Comparison of ENCODE assay signal across 18 mouse cellular contexts in genomic region chr4:107837910-107838309, GRCm38 (mm10). TPM values are rescaled to one million over a fixed set of nuclear protein-coding genes. Genes with fewer than 3 reads are reported as not detected.
A peak's percentile ranks its signal among the peaks of the same experiment; 100 is the strongest.
DNase-seq lines count a peak whose midpoint lies in the region; ATAC-seq lines count a peak whose summit lies in the region.
"Had no signal": no experiment of that assay in that cellular context is flagged by ENCODE, and none has a peak within 500 bp of the region (broad histone marks: within the 10 kb centered on the region; RNA-seq: fewer than 3 reads in every experiment).

No protein-coding gene starts in this region.

- H3K27ac ChIP-seq in hindbrain, embryonic 10.5 days, result 0 out of 2 replicates have a peak overlapping the region, but pooled peaks have one; percentile 19
- no peak overlapping the region for H3K27ac ChIP-seq in hindbrain, embryonic 11.5 days (ENCODE audit: low read depth, low read length)
- H3K27ac ChIP-seq in forebrain, embryonic 15.5 days (replicated peaks), result peak overlapping the region; percentile 94
- H3K27ac ChIP-seq in midbrain, embryonic 16.5 days (ENCODE audit: low read length), result no peak overlapping the region
- H3K27ac ChIP-seq: limb, embryonic 15.5 days had no signal

- H3K9ac ChIP-seq in hindbrain, embryonic 11.5 days (ENCODE audit: low read depth, low read length), result no peak overlapping the region
- no peak overlapping the region for H3K9ac ChIP-seq in forebrain, embryonic 15.5 days (replicated peaks)
- H3K9ac ChIP-seq in midbrain, embryonic 16.5 days (ENCODE audit: low read depth, low read length), result 0 out of 2 replicates have a peak overlapping the region, but pooled peaks have one; percentile 48
- H3K9ac ChIP-seq: limb, embryonic 15.5 days had no signal

- H3K9me3 ChIP-seq in hindbrain, embryonic 10.5 days, result no peaks in the 10 kb centered on the region
- no peaks in the 10 kb centered on the region for H3K9me3 ChIP-seq in hindbrain, embryonic 11.5 days (ENCODE audit: control insufficient read depth, low read length)
- H3K9me3 ChIP-seq in forebrain, embryonic 15.5 days, result no peaks in the 10 kb centered on the region
- H3K9me3 ChIP-seq in midbrain, embryonic 16.5 days (replicated peaks; ENCODE audit: control insufficient read depth, low read length, poor library complexity, severe bottlenecking), result no peaks in the 10 kb centered on the region
- H3K9me3 ChIP-seq: G1E; limb, embryonic 15.5 days had no signal

- peaks cover 71% of the 10 kb centered on the region for H3K4me1 ChIP-seq in hindbrain, embryonic 10.5 days (replicated peaks)
- H3K4me1 ChIP-seq in hindbrain, embryonic 11.5 days (replicated peaks; ENCODE audit: control insufficient read depth, insufficient read depth, low read length), result peaks cover 32% of the 10 kb centered on the region
- peaks cover 82% of the 10 kb centered on the region for H3K4me1 ChIP-seq in forebrain, embryonic 15.5 days
- peaks cover 71% of the 10 kb centered on the region for H3K4me1 ChIP-seq in midbrain, embryonic 16.5 days (ENCODE audit: control insufficient read depth, insufficient read depth, low read length)

- no peak overlapping the region for H3K4me3 ChIP-seq in hindbrain, embryonic 10.5 days
- no peak overlapping the region for H3K4me3 ChIP-seq in hindbrain, embryonic 11.5 days (ENCODE audit: low read depth, low read length)
- H3K4me3 ChIP-seq in forebrain, embryonic 15.5 days, result no peak overlapping the region
- H3K4me3 ChIP-seq in midbrain, embryonic 16.5 days (ENCODE audit: low read depth, low read length), result no peak overlapping the region
- H3K4me3 ChIP-seq: limb, embryonic 15.5 days; myocyte had no signal

- peaks cover 14% of the 10 kb centered on the region; the same call in 1 of the 2 replicates for H3K36me3 ChIP-seq in hindbrain, embryonic 10.5 days
- H3K36me3 ChIP-seq in hindbrain, embryonic 11.5 days (ENCODE audit: control insufficient read depth, insufficient read depth, low read length), result no peaks in the 10 kb centered on the region
- peaks cover 8% of the 10 kb centered on the region for H3K36me3 ChIP-seq in forebrain, embryonic 15.5 days
- H3K36me3 ChIP-seq in midbrain, embryonic 16.5 days (ENCODE audit: control insufficient read depth, insufficient read depth, low read length), result no peaks in the 10 kb centered on the region; the same call in 1 of the 2 replicates

- no peak for ATAC-seq in hindbrain, embryonic 11.5 days (ENCODE audit: low FRiP score)
- no peak for ATAC-seq in forebrain, embryonic 15.5 days (replicated peaks)
- ATAC-seq in midbrain, embryonic 16.5 days, result no peak
- ATAC-seq: CD4-positive, CD25-positive, alpha-beta regulatory T cell, adult 4 months had no signal

- peak; percentile 49 for DNase-seq in adrenal gland, postnatal 10 days
- no peak for DNase-seq in adrenal gland, adult (ENCODE audit: inconsistent age in 2 of 2, low spot score in 1 of 2)
- no peak for DNase-seq in hindbrain, embryonic 10.5 days (ENCODE audit: low spot score)
- DNase-seq in hindbrain, embryonic 11.5 days (ENCODE audit: low spot score), result no peak
- no peak for DNase-seq in right cerebral cortex, postnatal 25 days
- DNase-seq in left cerebral cortex, adult 9 months (ENCODE audit: low spot score in 2 of 2), result no peak
- DNase-seq: cerebellum, adult 11-12 months; heart, adult 11 months; kidney, adult 11 months; kidney, postnatal 14 days; lung, postnatal 10 days had no signal

- H3K4me2 ChIP-seq in hindbrain, embryonic 11.5 days (replicated peaks; ENCODE audit: low read depth, low read length), result no peak overlapping the region
- no peak overlapping the region for H3K4me2 ChIP-seq in forebrain, embryonic 15.5 days (replicated peaks)
- H3K4me2 ChIP-seq in midbrain, embryonic 16.5 days (ENCODE audit: low read length), result no peak overlapping the region
- H3K4me2 ChIP-seq: limb, embryonic 15.5 days had no signal

- 75% methylated on average over 3 of the region's 3 CpGs for WGBS in hindbrain, embryonic 10.5 days
- WGBS in hindbrain, embryonic 11.5 days, result 66% methylated on average over 3 of the region's 3 CpGs
- 66% methylated on average over 3 of the region's 3 CpGs for WGBS in forebrain, embryonic 15.5 days
- WGBS in midbrain, embryonic 16.5 days, result 35% methylated on average over 3 of the region's 3 CpGs

- H3K27me3 ChIP-seq in hindbrain, embryonic 10.5 days (ENCODE audit: insufficient read depth, poor library complexity, severe bottlenecking), result peaks cover 11% of the 10 kb centered on the region
- H3K27me3 ChIP-seq in hindbrain, embryonic 11.5 days (ENCODE audit: control insufficient read depth, insufficient read depth, low read length), result no peaks in the 10 kb centered on the region
- H3K27me3 ChIP-seq in forebrain, embryonic 15.5 days, result no peaks in the 10 kb centered on the region
- no peaks in the 10 kb centered on the region for H3K27me3 ChIP-seq in midbrain, embryonic 16.5 days (ENCODE audit: control insufficient read depth, insufficient read depth, low read depth, low read length)
- H3K27me3 ChIP-seq: limb, embryonic 15.5 days had no signal

RNA-seq across cellular contexts. Expression of gene Lrp8, which starts 35.8 kb away (rescaled TPM):
- 1 to 10 TPM; 3.8 to 4.9 TPM for total RNA-seq in adrenal gland, postnatal 10 days (2021)
- 10.0 and 13.9 TPM in 2 replicates for polyA plus RNA-seq in hindbrain, embryonic 10.5 days (2016; fragmentation: Nextera tagmentation; extraction: Ambion mirVana)
- 22.6 and 24.9 TPM in 2 replicates for polyA plus RNA-seq in hindbrain, embryonic 11.5 days (2014; fragmentation: Nextera tagmentation; extraction: Ambion mirVana)
- 86.3 and 93.7 TPM in 2 replicates for polyA plus RNA-seq in forebrain, embryonic 15.5 days (2015; fragmentation: Nextera tagmentation; extraction: Ambion mirVana)
- polyA plus RNA-seq in midbrain, embryonic 16.5 days (2015; fragmentation: Nextera tagmentation; extraction: Ambion mirVana), result 44.4 and 56.0 TPM in 2 replicates
- total RNA-seq: gastrocnemius, adult 8-10 months had no signal

RNA-seq across cellular contexts. Expression of gene Magoh, which starts 41.6 kb away (rescaled TPM):
- 10 to 100 TPM; 83.6 to 86.1 TPM for total RNA-seq in adrenal gland, postnatal 10 days (2021)
- 225 and 238 TPM in 2 replicates for polyA plus RNA-seq in hindbrain, embryonic 10.5 days (2016; fragmentation: Nextera tagmentation; extraction: Ambion mirVana)
- polyA plus RNA-seq in hindbrain, embryonic 11.5 days (2014; fragmentation: Nextera tagmentation; extraction: Ambion mirVana), result 224 and 249 TPM in 2 replicates
- 141 and 152 TPM in 2 replicates for polyA plus RNA-seq in forebrain, embryonic 15.5 days (2015; fragmentation: Nextera tagmentation; extraction: Ambion mirVana)
- 103 and 108 TPM in 2 replicates for polyA plus RNA-seq in midbrain, embryonic 16.5 days (2015; fragmentation: Nextera tagmentation; extraction: Ambion mirVana)

RNA-seq across cellular contexts. Expression of gene 0610037L13Rik, which starts 51.7 kb away (rescaled TPM):
- 10 to 100 TPM; 68.6 to 80.0 TPM for total RNA-seq in adrenal gland, postnatal 10 days (2021)
- 111 and 113 TPM in 2 replicates for polyA plus RNA-seq in hindbrain, embryonic 10.5 days (2016; fragmentation: Nextera tagmentation; extraction: Ambion mirVana)
- polyA plus RNA-seq in hindbrain, embryonic 11.5 days (2014; fragmentation: Nextera tagmentation; extraction: Ambion mirVana), result 118 and 135 TPM in 2 replicates
- polyA plus RNA-seq in forebrain, embryonic 15.5 days (2015; fragmentation: Nextera tagmentation; extraction: Ambion mirVana), result 113 and 114 TPM in 2 replicates
- polyA plus RNA-seq in midbrain, embryonic 16.5 days (2015; fragmentation: Nextera tagmentation; extraction: Ambion mirVana), result 86.7 and 88.1 TPM in 2 replicates

Comparison
In these comparisons a context has a peak if more than half of its experiments do, and no peak if none do; other contexts are left out.
1. H3K27ac ChIP-seq: peak in hindbrain, embryonic 10.5 days (single experiment) and forebrain, embryonic 15.5 days (single experiment); none in hindbrain, embryonic 11.5 days (single experiment) and midbrain, embryonic 16.5 days (single experiment).